Mouse (Mus musculus) forebrain, embryonic 16.5 days (tissue): ENCODE results near the gene Commd2. TPM values are rescaled to one million over a fixed set of nuclear protein-coding genes. Genes with fewer than 3 reads are reported as not detected.

Source experiments
- ATAC-seq: fragments of 200-750 bp; cut with Nextera tagmentation; 2 replicates; pipeline ENCODE4 v1.8.0; 2017; ENCODE audit warnings: mild to moderate bottlenecking, moderate library complexity
- H3K27ac ChIP-seq: fragments of 300-500 bp; sonication (generic); 2 replicates; pipeline ENCODE4 v1.5.1; 2014; ENCODE audit warnings: low read length, control low read depth
- H3K27me3 ChIP-seq: fragments of 300-500 bp; sonication (generic); replicated peaks from 2 replicates; pipeline ENCODE4 v1.6.1; 2014; ENCODE audit warnings: low read length; ENCODE audit not compliant: control insufficient read depth, insufficient read depth
- H3K36me3 ChIP-seq: fragments of 300-500 bp; sonication (generic); 2 replicates; pipeline ENCODE4 v1.6.1; 2014; ENCODE audit not compliant: control insufficient read depth, insufficient read depth
- H3K4me1 ChIP-seq: fragments of 300-500 bp; sonication (generic); replicated peaks from 2 replicates; pipeline ENCODE4 v1.6.1; 2014; ENCODE audit warnings: low read length; ENCODE audit not compliant: control insufficient read depth, insufficient read depth
- H3K4me2 ChIP-seq: fragments of 300-500 bp; sonication (generic); 2 replicates; pipeline ENCODE4 v1.6.1; 2014; ENCODE audit warnings: mild to moderate bottlenecking, low read length, control low read depth
- H3K4me3 ChIP-seq: fragments of 300-500 bp; sonication (generic); replicated peaks from 2 replicates; pipeline ENCODE4 v1.5.1; 2014; ENCODE audit warnings: mild to moderate bottlenecking, low read length, control low read depth
- H3K9ac ChIP-seq: fragments of 300-500 bp; sonication (generic); replicated peaks from 2 replicates; pipeline ENCODE4 v1.6.1; 2014; ENCODE audit warnings: low read depth, low read length, control low read depth
- H3K9me3 ChIP-seq: fragments of 300-500 bp; sonication (generic); 2 replicates; pipeline ENCODE4 v1.6.1; 2016; ENCODE audit warnings: low read length; ENCODE audit not compliant: control insufficient read depth
- WGBS: fragments of 180-500 bp; shearing (Covaris S2); extraction: QIAGEN DNeasy Blood & Tissue Kit; methylation state at CpG from one replicate; pipeline ENCODE4 v1.1.7; 2014; 5-methylcytosine and 5-hydroxymethylcytosine counted together
- microRNA-seq: library from miRNA; unstranded; fragments of <30 nt; microRNA quantifications from one replicate; pipeline ENCODE4, GENCODE M21; 2017
- polyA plus RNA-seq: library from polyadenylated mRNA; unstranded; fragments of >200 nt; fragmentation: Nextera tagmentation; extraction: Ambion mirVana; gene quantifications from 2 replicates; pipeline ENCODE4 v1.2.1, GENCODE M21; 2015

Commd2 gene
- polyA plus RNA-seq, 1 experiment from 2014 or later, result 69.9 TPM

DNA sequence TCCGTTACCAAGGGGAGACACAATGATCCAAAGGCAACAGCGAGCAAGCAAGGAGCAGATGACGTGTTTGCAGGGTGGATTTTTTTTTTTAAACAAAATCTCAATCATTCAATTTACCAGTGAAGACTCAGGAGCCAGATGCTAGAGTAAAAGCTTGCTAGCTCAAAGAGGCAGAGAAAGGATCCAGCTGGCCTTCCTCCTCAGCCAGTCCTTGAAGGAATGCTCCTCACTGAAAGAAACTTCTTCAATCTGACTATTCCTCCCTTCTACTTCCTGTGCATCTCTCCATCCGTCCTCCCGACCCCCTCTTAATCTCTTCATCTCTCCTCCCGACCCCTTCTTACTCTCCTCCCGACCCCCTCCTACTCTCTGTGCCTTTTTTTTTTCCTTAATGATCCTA lies 54.9 kb downstream of the Commd2 start:
- no peaks in the 10 kb centered on the region for H3K27me3 ChIP-seq
- 77% methylated on average over 7 of the region's 7 CpGs for WGBS
- H3K4me3 ChIP-seq, result no peak overlapping the region
- H3K36me3 ChIP-seq, result no peaks in the 10 kb centered on the region
- H3K4me1 ChIP-seq, result no peaks in the 10 kb centered on the region
- ATAC-seq, result no peak
- no peak overlapping the region for H3K9ac ChIP-seq
- no peaks in the 10 kb centered on the region for H3K9me3 ChIP-seq
- H3K4me2 ChIP-seq, result no peak overlapping the region
- H3K27ac ChIP-seq, result no peak overlapping the region

DNA sequence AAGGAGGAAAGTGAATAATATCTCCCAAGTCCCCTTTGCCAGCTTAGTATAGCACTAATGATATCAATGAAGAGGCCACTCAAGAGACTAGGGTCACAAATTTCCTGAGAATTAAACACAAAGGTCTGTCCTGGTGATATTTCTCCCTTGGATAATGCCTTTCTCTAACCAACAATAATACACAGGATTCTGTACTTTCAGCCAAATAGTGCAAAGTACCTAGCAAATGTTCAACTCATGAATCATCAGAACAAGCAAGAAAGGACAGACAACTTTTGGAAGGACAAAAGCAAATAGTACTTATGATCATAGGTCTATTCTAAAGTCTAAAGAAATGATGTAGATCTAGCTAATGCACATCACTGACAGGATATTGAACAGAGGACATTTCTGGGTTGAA lies 56.0 kb downstream of the Commd2 start:
- no peaks in the 10 kb centered on the region for H3K4me1 ChIP-seq
- H3K36me3 ChIP-seq, result no peaks in the 10 kb centered on the region
- no peak overlapping the region for H3K4me3 ChIP-seq
- H3K4me2 ChIP-seq, result no peak overlapping the region
- no peak overlapping the region for H3K27ac ChIP-seq
- no peak for ATAC-seq
- H3K9ac ChIP-seq, result no peak overlapping the region
- no peaks in the 10 kb centered on the region for H3K9me3 ChIP-seq
- no peaks in the 10 kb centered on the region for H3K27me3 ChIP-seq

Small RNA genes within 50 kb of the gene (microRNA-seq; reads per million reads assigned to microRNA genes)
- not detected for gene Mir6377

Other genes starting within 250 kb of the Commd2 start
- gene Tm4sf4, start 226.4 kb downstream of the Commd2 start, polyA plus RNA-seq, result not detected in 2 replicates
- gene Wwtr1, start 75.8 kb downstream of the Commd2 start, polyA plus RNA-seq, result 9.9 and 12.3 TPM in 2 replicates
- 0.09 and 0.11 TPM in 2 replicates for gene Ankub1, start 41.1 kb upstream of the Commd2 start, polyA plus RNA-seq
- 90.1 and 94.1 TPM in 2 replicates for gene Rnf13, start 84.3 kb upstream of the Commd2 start, polyA plus RNA-seq
- 591 and 609 TPM in 2 replicates for gene Pfn2, start 196.4 kb upstream of the Commd2 start, polyA plus RNA-seq